Mouse (Mus musculus) C2C12 (cell line): ENCODE measurements at regions not wholly inside any gene's neighbourhood (a gene's known extent, or its start where the extent isn't known, plus 50 kb on each side); places are given as distances from the start of the nearest gene placed in this dataset.

Experiments
- H3K27me3 ChIP-seq: one replicate; pipeline ENCODE4 v1.6.1; 2011; ENCODE audit not compliant: control insufficient read depth, insufficient read depth, insufficient read length
- H3K36me3 ChIP-seq: one replicate; pipeline ENCODE4 v1.6.1; 2011; ENCODE audit not compliant: control insufficient read depth, insufficient read depth
- H3K4me3 ChIP-seq: one replicate; pipeline ENCODE4 v1.5.1; 2011; ENCODE audit warnings: mild to moderate bottlenecking, control low read depth; ENCODE audit not compliant: poor library complexity, insufficient read depth, severe bottlenecking
- H3K79me2 ChIP-seq: one replicate; pipeline ENCODE4 v1.6.1; 2011; ENCODE audit not compliant: control insufficient read depth, insufficient read depth
- H3K79me3 ChIP-seq: one replicate; pipeline ENCODE4 v1.6.1; 2011; ENCODE audit warnings: low read depth, control low read depth
- H3ac ChIP-seq: one replicate; pipeline ENCODE3; 2011; ENCODE audit warnings: low read depth; ENCODE audit not compliant: control insufficient read depth, insufficient read length
- CEBPB ChIP-seq: IDR thresholded peaks from one replicate; pipeline ENCODE4 v1.6.1; 2011; ENCODE audit warnings: low read depth, mild to moderate bottlenecking, control low read depth, moderate library complexity
- CTCF ChIP-seq: IDR thresholded peaks from one replicate; pipeline ENCODE4 v1.5.1; 2011; ENCODE audit not compliant: control insufficient read depth, insufficient read depth, insufficient read length
- FOSL1 ChIP-seq: IDR thresholded peaks from one replicate; pipeline ENCODE4 v1.8.0; 2011; ENCODE audit warnings: mild to moderate bottlenecking, low read length; ENCODE audit not compliant: poor library complexity, insufficient read depth, severe bottlenecking
- MAX ChIP-seq: IDR thresholded peaks from one replicate; pipeline ENCODE4 v1.6.1; 2011; ENCODE audit warnings: mild to moderate bottlenecking, control low read depth
- MYOD1 ChIP-seq: IDR thresholded peaks from one replicate; pipeline ENCODE4 v1.6.1; 2011; ENCODE audit warnings: low read depth; ENCODE audit not compliant: control insufficient read depth, insufficient read length
- MYOG ChIP-seq: IDR thresholded peaks from one replicate; pipeline ENCODE4 v1.6.1; 2011; ENCODE audit not compliant: control insufficient read depth, insufficient read length; ENCODE audit errors: extremely low read depth
- USF1 ChIP-seq: IDR thresholded peaks from one replicate; pipeline ENCODE4 v1.6.1; 2011; ENCODE audit warnings: low read depth, mild to moderate bottlenecking, control low read depth, moderate library complexity

GRCm38 (mm10) chr9:32852282-32852681, 216.3 kb downstream of the Ets1 start:
- Histone ChIP-seq H3K79me3 (no peaks in the 10 kb centered on the region), H3K36me3 (no peaks in the 10 kb centered on the region), H3ac (no peak overlapping the region), H3K4me3 (no peak overlapping the region), H3K27me3 (no peaks in the 10 kb centered on the region), H3K79me2 (no peaks in the 10 kb centered on the region)
- no peak for TF ChIP-seq MYOD1
- TF ChIP-seq CTCF, result no peak
- no peak for TF ChIP-seq MYOG
- TF ChIP-seq MAX, result no peak
- no peak for TF ChIP-seq CEBPB
- no peak for TF ChIP-seq FOSL1
- no peak for TF ChIP-seq USF1

GRCm38 (mm10) chr9:32863286-32863685, 227.3 kb downstream of the Ets1 start:
- Histone ChIP-seq H3K79me3 (no peaks in the 10 kb centered on the region), H3K27me3 (no peaks in the 10 kb centered on the region), H3K79me2 (no peaks in the 10 kb centered on the region), H3ac (no peak overlapping the region), H3K36me3 (no peaks in the 10 kb centered on the region), H3K4me3 (no peak overlapping the region)
- TF ChIP-seq USF1 (no peak), CEBPB (no peak), CTCF (no peak), MYOD1 (no peak), MAX (no peak), MYOG (no peak), FOSL1 (no peak)

GRCm38 (mm10) chr9:32868936-32869335, 232.9 kb downstream of the Ets1 start:
- no peak for TF ChIP-seq CTCF
- no peak for TF ChIP-seq MAX
- TF ChIP-seq USF1, result no peak
- TF ChIP-seq MYOD1, result no peak
- no peak for TF ChIP-seq MYOG
- no peak for TF ChIP-seq FOSL1
- TF ChIP-seq CEBPB, result no peak
- no peak overlapping the region for H3K4me3 ChIP-seq
- H3K79me3 ChIP-seq, result no peaks in the 10 kb centered on the region
- H3ac ChIP-seq, result no peak overlapping the region
- no peaks in the 10 kb centered on the region for H3K27me3 ChIP-seq
- no peaks in the 10 kb centered on the region for H3K79me2 ChIP-seq
- no peaks in the 10 kb centered on the region for H3K36me3 ChIP-seq

GRCm38 (mm10) chr9:32874306-32874875, 238.4 kb downstream of the Ets1 start:
- Histone ChIP-seq H3K27me3 (no peaks in the 10 kb centered on the region), H3K79me2 (no peaks in the 10 kb centered on the region), H3ac (no peak overlapping the region), H3K4me3 (no peak overlapping the region), H3K79me3 (no peaks in the 10 kb centered on the region), H3K36me3 (no peaks in the 10 kb centered on the region)
- TF ChIP-seq FOSL1, result no peak
- TF ChIP-seq MYOG, result no peak
- TF ChIP-seq MAX, result no peak
- TF ChIP-seq MYOD1, result no peak
- TF ChIP-seq USF1, result no peak
- no peak for TF ChIP-seq CEBPB
- no peak for TF ChIP-seq CTCF

- H3K27me3 ChIP-seq, result no peaks in the 10 kb centered on the region
- H3ac ChIP-seq, result no peak overlapping the region
- TF ChIP-seq CEBPB, result no peak
- TF ChIP-seq MAX, result no peak
- no peak for TF ChIP-seq MYOG
- no peaks in the 10 kb centered on the region for H3K36me3 ChIP-seq
- H3K79me3 ChIP-seq, result no peaks in the 10 kb centered on the region
- H3K4me3 ChIP-seq, result no peak overlapping the region
- no peaks in the 10 kb centered on the region for H3K79me2 ChIP-seq
Measured at GRCm38 (mm10) chr9:32882819-32883587, 247.0 kb downstream of the Ets1 start.

- no peak overlapping the region for H3K4me3 ChIP-seq
- no peak overlapping the region for H3ac ChIP-seq
- H3K27me3 ChIP-seq, result no peaks in the 10 kb centered on the region
- H3K36me3 ChIP-seq, result no peaks in the 10 kb centered on the region
- no peaks in the 10 kb centered on the region for H3K79me3 ChIP-seq
- no peak for TF ChIP-seq MAX
- TF ChIP-seq MYOD1, result no peak
- no peak for TF ChIP-seq CTCF
- no peak for TF ChIP-seq USF1
- TF ChIP-seq CEBPB, result no peak
- no peak for TF ChIP-seq FOSL1
- no peak for TF ChIP-seq MYOG
- H3K79me2 ChIP-seq, result no peaks in the 10 kb centered on the region
Measured at GRCm38 (mm10) chr9:32886008-32886650, 250.1 kb downstream of the Ets1 start.
